Mouse (Mus musculus) myocyte (in vitro differentiated cells): ENCODE results near the gene Aif1.

Experiments
- MAX ChIP-seq: IDR thresholded peaks from one replicate; pipeline ENCODE4 v1.6.1; 2011; ENCODE audit warnings: low read depth, mild to moderate bottlenecking, control low read depth
- MYOG ChIP-seq, 3 experiments: IDR thresholded peaks; one replicate each; pipeline ENCODE4 v1.6.1; 2011; ENCODE audit warnings: control low read depth in 2 of 3, low read depth in 2 of 3, mild to moderate bottlenecking in 2 of 3; ENCODE audit not compliant: insufficient read length in 2 of 3, control insufficient read depth in 1 of 3, insufficient read depth in 1 of 3
- POLR2A ChIP-seq: IDR thresholded peaks from one replicate; pipeline ENCODE4 v1.6.1; 2011; ENCODE audit warnings: low read depth, mild to moderate bottlenecking, control low read depth, moderate library complexity; ENCODE audit not compliant: insufficient read length
- POLR2AphosphoS2 ChIP-seq: IDR thresholded peaks from one replicate; pipeline ENCODE4 v1.6.1; 2011; ENCODE audit warnings: low read depth, control low read depth; ENCODE audit not compliant: insufficient read length
- REST ChIP-seq: IDR thresholded peaks from one replicate; pipeline ENCODE4 v1.6.1; 2011; ENCODE audit warnings: mild to moderate bottlenecking, control low read depth, moderate library complexity; ENCODE audit not compliant: insufficient read depth, insufficient read length
- TCF12 ChIP-seq: IDR thresholded peaks from one replicate; pipeline ENCODE4 v1.6.1; 2011; ENCODE audit warnings: mild to moderate bottlenecking, control low read depth; ENCODE audit not compliant: poor library complexity, insufficient read depth, severe bottlenecking
- USF1 ChIP-seq: IDR thresholded peaks from one replicate; pipeline ENCODE4 v1.6.1; 2011; ENCODE audit warnings: low read depth, mild to moderate bottlenecking, control low read depth, moderate library complexity

- TF ChIP-seq POLR2AphosphoS2 = no peak
- TF ChIP-seq POLR2A = no peak
- no peak for TF ChIP-seq MYOG (IDR thresholded peaks at IDR 0.05; ENCODE audit: control insufficient read depth in 1 of 3, insufficient read depth in 1 of 3, insufficient read length in 2 of 3, low read depth in 2 of 3)
- no peak for TF ChIP-seq TCF12
- TF ChIP-seq MAX = no peak
- no peak for TF ChIP-seq REST
- TF ChIP-seq USF1 = no peak
Measured at GRCm38 (mm10) chr17:35198946-35199345, 23.1 kb upstream of the Aif1 start.
